ENCODE assay signal across 9 mouse cellular contexts in genomic region chr17:6602205-6602604, GRCm38 (mm10). TPM values are rescaled to one million over a fixed set of nuclear protein-coding genes. Genes with fewer than 3 reads are reported as not detected.
A peak's percentile ranks its signal among the peaks of the same experiment; 100 is the strongest.
DNase-seq lines count a peak whose midpoint lies in the region; ATAC-seq and TF ChIP-seq lines count a peak whose summit lies in the region.
"Not testable (repeated sequence)": the region's sequence is repeated elsewhere in the genome, so short reads cannot be mapped to it uniquely, and the experiment has no call there.
"Had no signal": no experiment of that assay in that cellular context is flagged by ENCODE, and none has a peak within 500 bp of the region (broad histone marks: within the 10 kb centered on the region; RNA-seq: fewer than 3 reads in every experiment).

No protein-coding gene starts in this region.

- 14% methylated on average over 3 of the region's 4 CpGs for WGBS in embryonic facial prominence, embryonic 12.5 days
- WGBS in forebrain, embryonic 14.5 days = 25% methylated on average over 3 of the region's 4 CpGs
- WGBS in heart, embryonic 14.5 days = 3% methylated on average over 3 of the region's 4 CpGs
- WGBS in intestine, embryonic 15.5 days = 0% methylated on average over 3 of the region's 4 CpGs
- WGBS in liver, embryonic 14.5 days (ENCODE audit: insufficient replicate concordance) = 0% methylated on average over 3 of the region's 4 CpGs
- WGBS in midbrain, embryonic 12.5 days = 22% methylated on average over 3 of the region's 4 CpGs
- 4% methylated on average over 3 of the region's 4 CpGs for WGBS in stomach, embryonic 14.5 days

- DNase-seq in G1E (ENCODE audit: low spot score); forebrain, embryonic 14.5 days (ENCODE audit: low spot score); liver, embryonic 14.5 days (ENCODE audit: low read depth in 3 of 3, low spot score in 3 of 3): not testable (repeated sequence)

- not testable (repeated sequence) for H3K9me3 ChIP-seq in G1E (replicated peaks); embryonic facial prominence, embryonic 12.5 days; forebrain, embryonic 14.5 days (replicated peaks; ENCODE audit: control insufficient read depth, low read length); heart, embryonic 14.5 days (ENCODE audit: control insufficient read depth, low read length); intestine, embryonic 15.5 days; liver, embryonic 14.5 days (ENCODE audit: control insufficient read depth, low read length); midbrain, embryonic 12.5 days; stomach, embryonic 14.5 days (ENCODE audit: control insufficient read depth, low read depth, low read length)

- not testable (repeated sequence) for H3K4me3 ChIP-seq in G1E (ENCODE audit: low read depth, low read length); forebrain, embryonic 14.5 days (ENCODE audit: low read depth, low read length); heart, embryonic 14.5 days (ENCODE audit: control insufficient read depth in 1 of 2, insufficient read depth in 1 of 2, low read depth in 1 of 2, low read length in 2 of 2); intestine, embryonic 15.5 days (replicated peaks); stomach, embryonic 14.5 days (ENCODE audit: low read depth, low read length)
- 0 out of 2 replicates have a peak overlapping the region, but pooled peaks have one; percentile 17 for H3K4me3 ChIP-seq in embryonic facial prominence, embryonic 12.5 days
- peak overlapping the region in 1 of 2 experiments; percentile 39; a peak in 1 of 4 replicates for H3K4me3 ChIP-seq in liver, embryonic 14.5 days (ENCODE audit: insufficient read depth in 1 of 2, low read depth in 2 of 2, low read length in 2 of 2)
- H3K4me3 ChIP-seq in midbrain, embryonic 12.5 days = 0 out of 2 replicates have a peak overlapping the region, but pooled peaks have one; percentile 22

- not testable (repeated sequence) for H3K9ac ChIP-seq in embryonic facial prominence, embryonic 12.5 days; forebrain, embryonic 14.5 days (ENCODE audit: low read length); heart, embryonic 14.5 days (ENCODE audit: low read length); intestine, embryonic 15.5 days; liver, embryonic 14.5 days (replicated peaks); midbrain, embryonic 12.5 days (replicated peaks); stomach, embryonic 14.5 days (replicated peaks; ENCODE audit: low read depth, low read length)

- not testable (repeated sequence) for H3K27me3 ChIP-seq in G1E (ENCODE audit: insufficient read depth, low read length); embryonic facial prominence, embryonic 12.5 days; forebrain, embryonic 14.5 days (replicated peaks; ENCODE audit: control insufficient read depth, insufficient read depth, low read length); heart, embryonic 14.5 days (ENCODE audit: control insufficient read depth, insufficient read depth, low read length); intestine, embryonic 15.5 days (replicated peaks); liver, embryonic 14.5 days (ENCODE audit: control insufficient read depth, insufficient read depth, low read length); midbrain, embryonic 12.5 days; stomach, embryonic 14.5 days (ENCODE audit: control insufficient read depth, insufficient read depth, low read length)

- TF ChIP-seq CTCF in G1E (IDR thresholded peaks at IDR 0.05; ENCODE audit: low read depth, low read length); liver, embryonic 14.5 days (IDR thresholded peaks at IDR 0.05; ENCODE audit: low read depth): not testable (repeated sequence)

- not testable (repeated sequence) for H3K4me1 ChIP-seq in G1E (ENCODE audit: insufficient read depth, low read depth, low read length); embryonic facial prominence, embryonic 12.5 days; forebrain, embryonic 14.5 days (ENCODE audit: control insufficient read depth, insufficient read depth, low read length); heart, embryonic 14.5 days (ENCODE audit: control insufficient read depth in 2 of 2, insufficient read depth in 2 of 2, low read length in 2 of 2); intestine, embryonic 15.5 days (replicated peaks); liver, embryonic 14.5 days (replicated peaks; ENCODE audit: control insufficient read depth in 2 of 2, insufficient read depth in 2 of 2, low read length in 1 of 2); midbrain, embryonic 12.5 days; stomach, embryonic 14.5 days (ENCODE audit: control insufficient read depth, insufficient read depth, low read length)

- TF ChIP-seq EP300 in liver, embryonic 14.5 days (IDR thresholded peaks at IDR 0.05; ENCODE audit: low read depth) = not testable (repeated sequence)

- H3K27ac ChIP-seq in embryonic facial prominence, embryonic 12.5 days; forebrain, embryonic 14.5 days (ENCODE audit: low read depth, low read length); heart, embryonic 14.5 days (replicated peaks in 1 of 2; ENCODE audit: control insufficient read depth in 1 of 2, insufficient read depth in 1 of 2, low read depth in 2 of 2, low read length in 2 of 2); intestine, embryonic 15.5 days; liver, embryonic 14.5 days; midbrain, embryonic 12.5 days (replicated peaks); stomach, embryonic 14.5 days (ENCODE audit: low read length): not testable (repeated sequence)

- ATAC-seq in G1E (ENCODE audit: extremely low read depth, insufficient number of reproducible peaks, low FRiP score, poor library complexity, severe bottlenecking) = peak; percentile 6; the same call in 1 of the 2 replicates
- not testable (repeated sequence) for ATAC-seq in embryonic facial prominence, embryonic 12.5 days (ENCODE audit: insufficient number of reproducible peaks, insufficient read depth, low FRiP score, low TSS enrichment); heart, embryonic 14.5 days (ENCODE audit: insufficient number of reproducible peaks, insufficient read depth, low FRiP score, low read depth); midbrain, embryonic 12.5 days (ENCODE audit: low FRiP score, low read depth)
- peak; percentile 37; the same call in 1 of the 2 replicates for ATAC-seq in forebrain, embryonic 14.5 days
- ATAC-seq in intestine, embryonic 15.5 days = peak; percentile 18; the same call in 1 of the 2 replicates
- ATAC-seq in liver, embryonic 14.5 days (ENCODE audit: insufficient read depth) = peak; percentile 24; the same call in 1 of the 2 replicates
- 0 out of 2 replicates have a peak, but pooled peaks have one; percentile 14 for ATAC-seq in stomach, embryonic 14.5 days (ENCODE audit: insufficient number of reproducible peaks, insufficient read depth, low FRiP score, low read depth)

- peak overlapping the region; percentile 33; the same call in 1 of the 2 replicates for H3K4me2 ChIP-seq in embryonic facial prominence, embryonic 12.5 days (replicated peaks)
- H3K4me2 ChIP-seq in forebrain, embryonic 14.5 days (ENCODE audit: low read length) = peak overlapping the region; percentile 28; the same call in 1 of the 2 replicates
- 0 out of 2 replicates have a peak overlapping the region, but pooled peaks have one; percentile 25 for H3K4me2 ChIP-seq in heart, embryonic 14.5 days (ENCODE audit: low read length)
- 0 out of 2 replicates have a peak overlapping the region, but pooled peaks have one; percentile 31 for H3K4me2 ChIP-seq in intestine, embryonic 15.5 days (replicated peaks)
- not testable (repeated sequence) for H3K4me2 ChIP-seq in liver, embryonic 14.5 days (ENCODE audit: low read depth); stomach, embryonic 14.5 days (replicated peaks; ENCODE audit: low read depth, low read length)
- H3K4me2 ChIP-seq in midbrain, embryonic 12.5 days (replicated peaks) = 0 out of 2 replicates have a peak overlapping the region, but pooled peaks have one; percentile 32

- H3K36me3 ChIP-seq in G1E (replicated peaks); embryonic facial prominence, embryonic 12.5 days; forebrain, embryonic 14.5 days (ENCODE audit: control insufficient read depth, insufficient read depth, low read length); heart, embryonic 14.5 days (ENCODE audit: control insufficient read depth, insufficient read depth, low read length); intestine, embryonic 15.5 days; liver, embryonic 14.5 days (replicated peaks; ENCODE audit: control insufficient read depth, insufficient read depth, low read depth); midbrain, embryonic 12.5 days; stomach, embryonic 14.5 days (ENCODE audit: control insufficient read depth, insufficient read depth, low read length): not testable (repeated sequence)

RNA-seq across cellular contexts. Expression of gene Dynlt1c, which starts 0.7 kb away (rescaled TPM):
- total RNA-seq in G1E (2014; fragmentation: Nextera tagmentation) (28.3 and 36.5 TPM in 2 replicates), G1E (2017) (21.5 and 27.6 TPM in 2 replicates)
- polyA plus RNA-seq in G1E (2012) = 0.75 and 1.7 TPM in 2 replicates
- polyA plus RNA-seq in embryonic facial prominence, embryonic 12.5 days (2016; fragmentation: Nextera tagmentation; extraction: Ambion mirVana) = 51.4 and 65.5 TPM in 2 replicates
- polyA plus RNA-seq in forebrain, embryonic 14.5 days (2014; fragmentation: Nextera tagmentation; extraction: Ambion mirVana) = 35.5 and 43.0 TPM in 2 replicates
- polyA plus RNA-seq in heart, embryonic 14.5 days (2014; fragmentation: Nextera tagmentation; extraction: Ambion mirVana) = 22.9 and 24.8 TPM in 2 replicates
- 30.2 and 38.1 TPM in 2 replicates for polyA plus RNA-seq in intestine, embryonic 15.5 days (2015; fragmentation: Nextera tagmentation; extraction: Ambion mirVana)
- polyA plus RNA-seq in liver, embryonic 14.5 days (2012; rRNA removed) = 5.3 and 6.2 TPM in 2 replicates
- 2.8 and 4.6 TPM in 2 replicates for polyA plus RNA-seq in liver, embryonic 14.5 days (2014; fragmentation: Nextera tagmentation; extraction: Ambion mirVana)
- 56.1 and 69.7 TPM in 2 replicates for polyA plus RNA-seq in midbrain, embryonic 12.5 days (2016; fragmentation: Nextera tagmentation; extraction: Ambion mirVana)
- 47.0 and 47.5 TPM in 2 replicates for polyA plus RNA-seq in stomach, embryonic 14.5 days (2014; fragmentation: Nextera tagmentation; extraction: Ambion mirVana)

RNA-seq across cellular contexts. Expression of gene Dynlt1f, which starts 53.5 kb away (rescaled TPM):
- total RNA-seq in G1E (2014; fragmentation: Nextera tagmentation) (44.3 and 45.3 TPM in 2 replicates), G1E (2017) (98.6 and 124 TPM in 2 replicates)
- polyA plus RNA-seq in G1E (2012) = 4.2 and 5.7 TPM in 2 replicates
- polyA plus RNA-seq in embryonic facial prominence, embryonic 12.5 days (2016; fragmentation: Nextera tagmentation; extraction: Ambion mirVana) = 284 and 298 TPM in 2 replicates
- 281 and 376 TPM in 2 replicates for polyA plus RNA-seq in forebrain, embryonic 14.5 days (2014; fragmentation: Nextera tagmentation; extraction: Ambion mirVana)
- 241 and 265 TPM in 2 replicates for polyA plus RNA-seq in heart, embryonic 14.5 days (2014; fragmentation: Nextera tagmentation; extraction: Ambion mirVana)
- 254 and 273 TPM in 2 replicates for polyA plus RNA-seq in intestine, embryonic 15.5 days (2015; fragmentation: Nextera tagmentation; extraction: Ambion mirVana)
- 61.5 and 69.6 TPM in 2 replicates for polyA plus RNA-seq in liver, embryonic 14.5 days (2012; rRNA removed)
- polyA plus RNA-seq in liver, embryonic 14.5 days (2014; fragmentation: Nextera tagmentation; extraction: Ambion mirVana) = 106 and 109 TPM in 2 replicates
- 301 and 317 TPM in 2 replicates for polyA plus RNA-seq in midbrain, embryonic 12.5 days (2016; fragmentation: Nextera tagmentation; extraction: Ambion mirVana)
- polyA plus RNA-seq in stomach, embryonic 14.5 days (2014; fragmentation: Nextera tagmentation; extraction: Ambion mirVana) = 302 and 326 TPM in 2 replicates

RNA-seq across cellular contexts. Expression of gene Sytl3, which starts 56.7 kb away (rescaled TPM):
- total RNA-seq in G1E (2014; fragmentation: Nextera tagmentation) (not detected in 2 replicates), G1E (2017) (0.58 and 1.3 TPM in 2 replicates)
- not detected in 2 replicates for polyA plus RNA-seq in G1E (2012)
- polyA plus RNA-seq in embryonic facial prominence, embryonic 12.5 days (2016; fragmentation: Nextera tagmentation; extraction: Ambion mirVana) = 0.13 and 0.24 TPM in 2 replicates
- polyA plus RNA-seq in forebrain, embryonic 14.5 days (2014; fragmentation: Nextera tagmentation; extraction: Ambion mirVana) = 0.38 and 0.51 TPM in 2 replicates
- polyA plus RNA-seq in heart, embryonic 14.5 days (2014; fragmentation: Nextera tagmentation; extraction: Ambion mirVana) = 0.30 TPM in 1 of 2 replicates, not detected in the other
- polyA plus RNA-seq in intestine, embryonic 15.5 days (2015; fragmentation: Nextera tagmentation; extraction: Ambion mirVana) = 1.9 and 2.4 TPM in 2 replicates
- polyA plus RNA-seq in liver, embryonic 14.5 days (2012; rRNA removed) = 0.06 TPM in 1 of 2 replicates, not detected in the other
- polyA plus RNA-seq in liver, embryonic 14.5 days (2014; fragmentation: Nextera tagmentation; extraction: Ambion mirVana) = 0.15 TPM in 1 of 2 replicates, not detected in the other
- 0.12 TPM in 1 of 2 replicates, not detected in the other for polyA plus RNA-seq in midbrain, embryonic 12.5 days (2016; fragmentation: Nextera tagmentation; extraction: Ambion mirVana)
- polyA plus RNA-seq in stomach, embryonic 14.5 days (2014; fragmentation: Nextera tagmentation; extraction: Ambion mirVana) = 0.55 and 0.90 TPM in 2 replicates
- polyA plus RNA-seq: limb, embryonic 10.5 days had no signal
